Mouse (Mus musculus) heart, postnatal 0 days (tissue): Measurements from ENCODE around the gene Aqp5. TPM values are rescaled to one million over a fixed set of nuclear protein-coding genes. Genes with fewer than 3 reads are reported as not detected.

Experiments used
- ATAC-seq: fragments of 200-750 bp; cut with Nextera tagmentation; 2 replicates; pipeline ENCODE4 v1.8.0; 2017; ENCODE audit warnings: low read depth, moderate number of reproducible peaks, moderate library complexity; ENCODE audit not compliant: insufficient read depth
- DNase-seq: peaks from one replicate; pipeline ENCODE4 v3.0.0-alpha.2; 2016; ENCODE audit warnings: low spot score
- H3K27ac ChIP-seq: fragments of 300-500 bp; sonication (generic); 2 replicates; pipeline ENCODE4 v1.5.1; 2014; ENCODE audit warnings: low read depth, mild to moderate bottlenecking
- H3K27me3 ChIP-seq: fragments of 300-500 bp; sonication (generic); 2 replicates; pipeline ENCODE4 v1.6.1; 2014; ENCODE audit warnings: low read length, mixed read lengths; ENCODE audit not compliant: control insufficient read depth, insufficient read depth
- H3K36me3 ChIP-seq: fragments of 300-500 bp; sonication (generic); replicated peaks from 2 replicates; pipeline ENCODE4 v1.6.1; 2014; ENCODE audit warnings: low read length, mixed read lengths; ENCODE audit not compliant: control insufficient read depth, insufficient read depth
- H3K4me1 ChIP-seq: fragments of 300-500 bp; sonication (generic); 2 replicates; pipeline ENCODE4 v1.6.1; 2014; ENCODE audit warnings: antibody characterized with exemption; ENCODE audit not compliant: control insufficient read depth, insufficient read depth
- H3K4me2 ChIP-seq: fragments of 300-500 bp; sonication (generic); 2 replicates; pipeline ENCODE4 v1.6.1; 2014; ENCODE audit warnings: low read depth, mild to moderate bottlenecking, low read length, moderate library complexity
- H3K4me3 ChIP-seq: fragments of 300-500 bp; sonication (generic); 2 replicates; pipeline ENCODE4 v1.5.1; 2014; ENCODE audit warnings: low read depth, low read length
- H3K9ac ChIP-seq: fragments of 300-500 bp; sonication (generic); replicated peaks from 2 replicates; pipeline ENCODE4 v1.6.1; 2014; ENCODE audit warnings: low read depth, low read length, mixed read lengths
- H3K9me3 ChIP-seq: fragments of 300-500 bp; sonication (generic); replicated peaks from 2 replicates; pipeline ENCODE4 v1.6.1; 2016; ENCODE audit warnings: low read length; ENCODE audit not compliant: control insufficient read depth
- CTCF ChIP-seq: IDR thresholded peaks from 2 replicates; pipeline ENCODE4 v1.5.1; 2016; ENCODE audit warnings: antibody characterized with exemption, control low read depth, low read depth
- EP300 ChIP-seq: IDR thresholded peaks from 2 replicates; pipeline ENCODE4 v1.6.1; 2016; ENCODE audit warnings: antibody characterized with exemption, low read depth
- WGBS: fragments of 180-500 bp; shearing (Covaris S2); extraction: QIAGEN DNeasy Blood & Tissue Kit; methylation state at CpG from one replicate; pipeline ENCODE4 v1.1.7; 2014; 5-methylcytosine and 5-hydroxymethylcytosine counted together
- polyA plus RNA-seq: library from polyadenylated mRNA; unstranded; fragments of >200 nt; fragmentation: Nextera tagmentation; extraction: Ambion mirVana; gene quantifications from 2 replicates; pipeline ENCODE4 v1.2.1, GENCODE M21; 2015
- total RNA-seq: library from RNA; depleted of rRNA; stranded (reverse); fragments of >200 nt; gene quantifications from 2 replicates; pipeline ENCODE4 v1.2.3, GENCODE M21; 2014; ENCODE audit warnings: low replicate concordance

Gene Aqp5
- total and polyA plus RNA-seq, 2 experiments from 2014 or later: 0.25 TPM; not detected in 1

DNA sequence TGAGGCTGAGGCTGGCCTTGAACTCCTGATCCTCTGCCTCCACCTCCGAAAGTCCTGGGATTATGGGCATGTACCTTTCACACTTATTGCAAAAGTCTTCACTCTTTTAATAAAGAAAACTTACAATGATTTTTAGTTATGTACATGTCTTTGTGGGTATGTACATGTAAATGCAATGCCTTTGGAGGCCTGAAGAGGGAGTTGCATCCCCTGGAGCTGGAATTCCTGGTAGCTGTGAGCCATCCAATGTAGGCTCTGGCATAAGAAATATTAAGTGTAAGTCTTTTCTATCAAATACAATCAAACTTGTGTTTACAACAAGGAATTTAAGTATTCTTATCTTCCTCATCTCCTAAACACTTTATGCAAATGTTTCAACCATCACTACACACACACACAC, 31.6 kb upstream of the Aqp5 start:
- ATAC-seq (no peak), DNase-seq (no peak)
- H3K27me3 ChIP-seq: peaks cover 10% of the 10 kb centered on the region; the same call in 1 of the 2 replicates
- no peak overlapping the region for H3K4me2 ChIP-seq
- no peaks in the 10 kb centered on the region for H3K9me3 ChIP-seq
- H3K9ac ChIP-seq: no peak overlapping the region
- H3K4me3 ChIP-seq: no peak overlapping the region
- H3K4me1 ChIP-seq: no peaks in the 10 kb centered on the region
- no peak for TF ChIP-seq CTCF
- TF ChIP-seq EP300: no peak
- no peak overlapping the region for H3K27ac ChIP-seq
- 70% methylated on average over 1 of the region's 1 CpGs for WGBS
- no peaks in the 10 kb centered on the region for H3K36me3 ChIP-seq

DNA sequence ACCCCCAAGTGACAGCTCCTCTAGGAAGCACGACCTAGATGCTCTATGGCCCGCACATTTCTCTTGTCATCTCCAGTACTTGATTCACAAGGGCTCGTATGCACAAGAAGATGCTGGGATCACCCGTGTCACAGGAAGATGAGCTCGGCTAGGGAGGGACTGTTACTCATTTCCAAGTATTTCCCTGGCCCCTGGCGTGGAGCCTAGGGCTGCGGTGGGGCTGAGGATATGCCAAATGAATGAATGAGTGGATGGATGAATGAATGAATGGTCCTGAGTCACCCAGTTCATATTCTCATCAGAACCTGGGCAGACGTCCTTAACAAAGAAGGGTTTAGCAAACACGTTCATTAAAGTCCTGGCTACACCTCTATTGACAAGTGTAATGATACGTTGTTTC, 30.3 kb upstream of the Aqp5 start:
- Histone ChIP-seq H3K9me3 (no peaks in the 10 kb centered on the region), H3K27ac (no peak overlapping the region), H3K9ac (no peak overlapping the region), H3K36me3 (no peaks in the 10 kb centered on the region), H3K27me3 (peaks cover 13% of the 10 kb centered on the region; the same call in 1 of the 2 replicates), H3K4me3 (no peak overlapping the region), H3K4me2 (no peak overlapping the region), H3K4me1 (no peaks in the 10 kb centered on the region)
- TF ChIP-seq CTCF (no peak), EP300 (no peak)
- WGBS: 65% methylated on average over 10 of the region's 10 CpGs
- ATAC-seq (no peak), DNase-seq (no peak)

DNA sequence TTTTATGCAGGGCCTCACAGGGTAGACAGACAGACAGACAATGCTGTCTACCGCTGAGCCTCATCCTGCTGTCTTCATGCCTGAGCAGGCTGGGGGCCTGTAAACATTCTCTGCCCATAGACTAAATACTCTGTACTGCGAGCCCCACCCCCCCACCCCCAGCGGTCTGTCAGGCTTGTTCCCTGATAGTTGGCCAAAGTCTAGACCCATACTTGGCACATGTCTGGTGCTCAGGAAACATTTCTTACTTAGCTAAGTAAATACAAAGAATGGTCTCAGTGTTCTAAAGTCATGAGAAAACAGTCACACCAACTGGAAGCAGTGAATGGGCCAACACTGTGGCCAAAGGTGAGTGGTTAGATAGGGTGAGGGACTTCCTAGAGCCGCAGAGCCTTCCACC, 23.2 kb upstream of the Aqp5 start:
- ATAC-seq (no peak), DNase-seq (no peak)
- Histone ChIP-seq H3K4me2 (no peak overlapping the region), H3K4me1 (no peaks in the 10 kb centered on the region), H3K36me3 (no peaks in the 10 kb centered on the region), H3K27me3 (peaks cover 9% of the 10 kb centered on the region; the same call in 1 of the 2 replicates), H3K27ac (no peak overlapping the region), H3K9ac (no peak overlapping the region), H3K9me3 (no peaks in the 10 kb centered on the region), H3K4me3 (no peak overlapping the region)
- 70% methylated on average over 4 of the region's 4 CpGs for WGBS
- TF ChIP-seq CTCF: no peak
- no peak for TF ChIP-seq EP300

DNA sequence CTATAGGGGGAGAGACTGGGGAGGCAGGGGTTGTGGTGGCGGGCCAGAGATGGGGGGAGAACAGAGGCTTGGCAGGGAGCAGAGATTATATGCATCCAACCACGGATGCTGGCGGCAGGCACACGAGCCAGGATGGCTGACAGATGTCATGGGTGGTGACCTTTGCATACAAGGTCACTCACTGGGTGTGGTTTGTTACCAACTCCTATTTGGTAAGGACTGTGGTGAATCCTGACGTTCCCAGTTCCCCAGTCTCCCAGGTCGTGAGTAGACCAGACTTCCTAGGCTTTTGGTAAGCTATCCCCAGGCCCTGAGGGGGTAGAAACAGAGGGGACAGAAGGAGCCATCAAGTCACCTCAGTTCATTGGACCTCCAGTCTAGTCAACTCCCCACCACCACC, 21.9 kb upstream of the Aqp5 start:
- Histone ChIP-seq H3K27ac (no peak overlapping the region), H3K27me3 (peaks cover 9% of the 10 kb centered on the region; the same call in 1 of the 2 replicates), H3K36me3 (no peaks in the 10 kb centered on the region), H3K4me3 (no peak overlapping the region), H3K4me1 (no peaks in the 10 kb centered on the region), H3K9ac (no peak overlapping the region), H3K4me2 (no peak overlapping the region), H3K9me3 (no peaks in the 10 kb centered on the region)
- ATAC-seq (no peak), DNase-seq (no peak)
- TF ChIP-seq CTCF: no peak
- no peak for TF ChIP-seq EP300
- WGBS: 62% methylated on average over 6 of the region's 6 CpGs

DNA sequence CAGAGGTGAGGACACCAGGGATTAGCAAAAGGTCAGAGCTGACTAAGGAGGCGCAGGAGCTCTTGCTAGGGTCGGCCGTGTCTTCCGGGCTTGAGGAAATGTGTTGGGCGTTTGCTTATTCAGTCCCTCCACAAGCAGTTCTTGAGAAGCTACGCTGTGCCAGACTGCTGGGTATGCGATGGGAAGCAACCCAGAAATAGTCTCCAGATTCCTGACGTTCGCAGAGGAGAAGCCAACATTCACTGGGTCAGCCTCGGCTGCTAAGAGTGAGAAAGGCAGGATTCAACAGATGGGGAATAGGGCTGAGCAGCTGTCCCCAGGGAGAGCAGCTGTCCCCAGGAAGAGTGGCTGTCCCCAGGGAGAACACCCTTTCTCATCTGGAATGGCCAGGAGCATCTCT, 21.5 kb upstream of the Aqp5 start:
- Histone ChIP-seq H3K4me3 (no peak overlapping the region), H3K4me2 (no peak overlapping the region), H3K36me3 (no peaks in the 10 kb centered on the region), H3K9ac (no peak overlapping the region), H3K9me3 (no peaks in the 10 kb centered on the region), H3K27ac (no peak overlapping the region), H3K4me1 (no peaks in the 10 kb centered on the region), H3K27me3 (peaks cover 9% of the 10 kb centered on the region; the same call in 1 of the 2 replicates)
- WGBS: 56% methylated on average over 10 of the region's 10 CpGs
- ATAC-seq: no peak
- TF ChIP-seq CTCF (no peak), EP300 (no peak)
- DNase-seq: no peak

DNA sequence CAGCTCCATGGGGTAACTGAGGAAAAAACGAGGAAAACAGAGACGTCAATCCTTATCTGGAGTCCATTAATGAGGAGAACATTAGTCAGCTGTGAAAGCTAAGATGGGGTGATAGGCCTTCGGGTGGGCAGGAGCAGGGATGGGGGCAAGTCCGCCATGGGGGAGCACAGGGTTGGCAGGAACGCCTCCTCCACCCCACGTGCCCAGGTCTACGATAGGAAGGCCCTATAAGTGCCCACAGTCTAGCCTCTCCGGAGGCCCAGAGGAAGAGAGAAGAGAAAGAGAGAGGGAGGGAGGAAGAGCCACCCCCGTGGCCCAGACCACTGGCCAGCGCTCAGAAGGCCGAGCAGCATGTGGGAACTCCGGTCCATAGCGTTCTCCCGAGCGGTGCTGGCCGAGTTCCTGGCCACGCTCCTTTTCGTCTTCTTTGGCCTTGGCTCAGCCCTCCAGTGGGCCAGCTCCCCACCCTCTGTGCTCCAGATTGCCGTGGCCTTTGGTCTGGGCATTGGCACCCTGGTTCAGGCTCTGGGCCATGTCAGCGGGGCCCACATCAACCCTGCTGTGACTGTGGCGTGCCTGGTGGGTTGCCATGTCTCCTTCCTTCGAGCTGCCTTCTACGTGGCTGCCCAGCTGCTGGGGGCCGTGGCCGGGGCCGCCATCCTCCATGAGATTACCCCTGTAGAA, 11.6 kb upstream of the Aqp5 start, which contains the start of gene Aqp2:
Gene Aqp2 (plus strand): TSS at position 254 of the 684 bp plus-strand sequence.
- ATAC-seq: no peak
- 74% methylated on average over 26 of the region's 26 CpGs for WGBS

More for the DNA sequence above, 11.6 kb upstream of the Aqp5 start, which contains the start of gene Aqp2:
- Histone ChIP-seq H3K4me2 (no peak within 1 kb of the TSS), H3K36me3 (no peaks in the 10 kb centered on the region), H3K9ac (no peak within 1 kb of the TSS), H3K27ac (no peak within 1 kb of the TSS), H3K4me3 (no peak within 1 kb of the TSS), H3K9me3 (no peaks in the 10 kb centered on the region), H3K4me1 (0 out of 2 replicates have a peak, but pooled peaks cover under 1% of the 10 kb centered on the region), H3K27me3 (peaks cover 78% of the 10 kb centered on the region)
- no peak for DNase-seq
- no peak for TF ChIP-seq EP300
- no peak for TF ChIP-seq CTCF
